ENCODE assay signal across 1 mouse cellular context in the genomic region with DNA sequence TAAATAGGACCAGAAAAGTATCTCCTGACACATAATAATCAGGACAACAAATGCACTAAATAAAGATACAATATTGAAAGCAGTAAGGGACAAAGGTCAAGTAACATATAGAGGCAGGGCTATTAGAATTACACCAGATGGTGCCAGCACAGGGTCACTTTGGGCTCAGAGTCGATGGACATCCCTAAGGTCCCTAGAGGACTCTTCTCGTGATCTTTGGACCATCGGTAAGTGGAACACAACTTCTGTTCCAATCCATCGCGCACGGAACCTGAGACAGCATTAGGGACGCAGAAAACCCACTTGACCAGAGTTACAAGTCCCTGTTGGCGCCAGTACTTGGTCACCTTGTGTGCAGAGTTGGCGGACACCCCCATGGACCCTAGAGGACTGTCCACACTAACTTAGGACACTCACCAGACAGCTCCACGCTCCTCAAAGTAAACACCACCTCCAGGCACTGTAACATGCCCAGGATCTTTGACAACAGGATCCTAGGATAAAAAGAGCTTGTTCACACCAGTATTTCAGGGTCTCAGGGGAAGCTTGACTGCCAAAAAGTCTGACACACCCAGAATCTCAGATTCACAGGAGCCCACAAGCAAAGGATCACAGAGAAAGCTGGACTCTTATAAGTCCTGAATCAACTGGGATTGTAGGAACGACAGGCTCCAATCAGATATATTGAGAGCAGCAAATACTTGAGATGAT. TPM values are rescaled to one million over a fixed set of nuclear protein-coding genes. Genes with fewer than 3 reads are reported as not detected.
"Had no signal": no experiment of that assay in that cellular context is flagged by ENCODE, and none has a peak within 500 bp of the region (broad histone marks: within the 10 kb centered on the region; RNA-seq: fewer than 3 reads in every experiment).

No protein-coding gene starts in this region.

RNA-seq across cellular contexts. Expression of gene Gm14403, which starts 14.6 kb away (rescaled TPM):
- polyA plus RNA-seq: small intestine, adult 2 months had no signal
